In the genomic region with DNA sequence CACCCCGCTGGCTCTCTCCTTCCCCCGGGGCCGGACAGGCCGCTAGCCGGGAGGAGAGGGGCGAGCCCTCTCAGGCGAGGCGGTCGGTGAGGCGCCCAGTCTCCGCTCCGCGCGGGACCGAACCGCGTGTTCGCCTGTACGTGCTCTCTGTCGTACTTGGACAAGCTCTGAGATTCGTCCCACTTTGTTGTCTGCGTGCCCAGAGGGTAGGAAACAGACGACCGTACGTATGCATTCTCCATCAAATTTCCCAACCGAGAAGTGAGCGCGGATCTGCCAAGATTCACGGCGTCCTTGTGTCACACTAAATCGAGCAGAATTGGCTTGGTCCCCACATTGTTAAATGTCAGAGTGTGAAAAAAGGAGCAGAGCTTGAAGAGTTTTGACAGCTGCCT, we compare ENCODE assay signal across 7 mouse cellular contexts. TPM values are rescaled to one million over a fixed set of nuclear protein-coding genes. Genes with fewer than 3 reads are reported as not detected.
DNase-seq lines count a peak whose midpoint lies in the region; ATAC-seq and TF ChIP-seq lines count a peak whose summit lies in the region.

No protein-coding gene starts in this region.

- TF ChIP-seq CTCF in thymus, adult 2 months (IDR thresholded peaks at IDR 0.05; ENCODE audit: borderline replicate concordance, control insufficient read depth, extremely low read depth, insufficient read depth, low read length, poor library complexity) = no peak
- TF ChIP-seq CTCF in bone marrow macrophage, adult 2 months (IDR thresholded peaks at IDR 0.05; ENCODE audit: low read depth, low read length) = no peak

- TF ChIP-seq POLR2A in thymus, adult 2 months (IDR thresholded peaks at IDR 0.05; ENCODE audit: control insufficient read depth, extremely low read depth, insufficient read depth, low read length, poor library complexity) = no peak
- no peak for TF ChIP-seq POLR2A in bone marrow macrophage, adult 2 months (IDR thresholded peaks at IDR 0.05; ENCODE audit: borderline replicate concordance, low read depth, low read length)

- ATAC-seq in forebrain, embryonic 14.5 days = peak; percentile 79
- peak; percentile 79 for ATAC-seq in intestine, embryonic 14.5 days (replicated peaks; ENCODE audit: low FRiP score, low TSS enrichment, low read depth)
- peak; percentile 75 for ATAC-seq in liver, embryonic 16.5 days (ENCODE audit: low read depth)
- ATAC-seq in neutrophil, adult 5-6 weeks (ENCODE audit: extremely low read depth, insufficient number of reproducible peaks, low FRiP score, poor library complexity, severe bottlenecking) = 0 out of 2 replicates have a peak, but pooled peaks have one; percentile 2

- DNase-seq in thymus, adult 2 months = no peak
- no peak for DNase-seq in thymus, postnatal 25 days
- peak; percentile 45 for DNase-seq in forebrain, embryonic 14.5 days (ENCODE audit: low spot score)
- peak; percentile 83 for DNase-seq in intestine, embryonic 14.5 days (ENCODE audit: low spot score)

- H3K27ac ChIP-seq in thymus, adult 2 months (ENCODE audit: control insufficient read depth, insufficient read depth, low read length) = peak overlapping the region; percentile 10; the same call in 1 of the 2 replicates
- H3K27ac ChIP-seq in bone marrow macrophage, adult 2 months (ENCODE audit: insufficient read depth, low read depth, low read length) = peak overlapping the region; percentile 23
- H3K27ac ChIP-seq in forebrain, embryonic 14.5 days (ENCODE audit: low read depth, low read length) = peak overlapping the region; percentile 93
- peak overlapping the region; percentile 92 for H3K27ac ChIP-seq in intestine, embryonic 14.5 days (ENCODE audit: low read depth)
- H3K27ac ChIP-seq in liver, embryonic 16.5 days (ENCODE audit: low read length) = peak overlapping the region; percentile 95

- peaks cover 5% of the 10 kb centered on the region for H3K4me1 ChIP-seq in thymus, adult 2 months (replicated peaks; ENCODE audit: control insufficient read depth, insufficient read depth, low read length)
- H3K4me1 ChIP-seq in bone marrow macrophage, adult 2 months (ENCODE audit: control insufficient read depth, insufficient read depth, low read length) = peaks cover 11% of the 10 kb centered on the region
- H3K4me1 ChIP-seq in forebrain, embryonic 14.5 days (ENCODE audit: control insufficient read depth, insufficient read depth, low read length) = peaks cover 11% of the 10 kb centered on the region
- peaks cover 14% of the 10 kb centered on the region; the same call in 1 of the 2 replicates for H3K4me1 ChIP-seq in intestine, embryonic 14.5 days (replicated peaks; ENCODE audit: control insufficient read depth, insufficient read depth, low read length)
- peaks cover 10% of the 10 kb centered on the region for H3K4me1 ChIP-seq in liver, embryonic 16.5 days (ENCODE audit: control insufficient read depth, low read depth, low read length)

- H3K9ac ChIP-seq in forebrain, embryonic 14.5 days (ENCODE audit: low read length) = peak overlapping the region; percentile 91
- H3K9ac ChIP-seq in intestine, embryonic 14.5 days (ENCODE audit: low read length) = peak overlapping the region; percentile 91
- H3K9ac ChIP-seq in liver, embryonic 16.5 days (ENCODE audit: low read depth, low read length) = peak overlapping the region; percentile 93

- H3K4me3 ChIP-seq in thymus, adult 2 months (ENCODE audit: control insufficient read depth, insufficient read depth, low read length) = peak overlapping the region; percentile 89
- peak overlapping the region; percentile 78 for H3K4me3 ChIP-seq in bone marrow macrophage, adult 2 months (ENCODE audit: insufficient read depth, low read length)
- H3K4me3 ChIP-seq in forebrain, embryonic 14.5 days (ENCODE audit: low read depth, low read length) = peak overlapping the region; percentile 92
- H3K4me3 ChIP-seq in intestine, embryonic 14.5 days (ENCODE audit: low read depth, low read length) = peak overlapping the region; percentile 57
- peak overlapping the region; percentile 98 for H3K4me3 ChIP-seq in liver, embryonic 16.5 days (ENCODE audit: low read depth, low read length)

- WGBS in thymus, adult 2 months = under 1% methylated on average over 25 of the region's 31 CpGs
- WGBS in forebrain, embryonic 14.5 days = under 1% methylated on average over 29 of the region's 31 CpGs
- under 1% methylated on average over 30 of the region's 31 CpGs for WGBS in intestine, embryonic 14.5 days
- WGBS in liver, embryonic 16.5 days (ENCODE audit: insufficient replicate concordance) = under 1% methylated on average over 29 of the region's 31 CpGs

- H3K36me3 ChIP-seq in thymus, adult 2 months (ENCODE audit: control insufficient read depth, insufficient read depth, low read length) = no peaks in the 10 kb centered on the region
- peaks cover 4% of the 10 kb centered on the region for H3K36me3 ChIP-seq in forebrain, embryonic 14.5 days (ENCODE audit: control insufficient read depth, insufficient read depth, low read length)
- peaks cover 11% of the 10 kb centered on the region for H3K36me3 ChIP-seq in intestine, embryonic 14.5 days (ENCODE audit: control insufficient read depth, insufficient read depth, low read length)
- no peaks in the 10 kb centered on the region; the same call in none of the 2 replicates for H3K36me3 ChIP-seq in liver, embryonic 16.5 days (ENCODE audit: control insufficient read depth, insufficient read depth)

- no peaks in the 10 kb centered on the region for H3K27me3 ChIP-seq in thymus, adult 2 months (ENCODE audit: control insufficient read depth, insufficient read depth, low read length)
- H3K27me3 ChIP-seq in forebrain, embryonic 14.5 days (replicated peaks; ENCODE audit: control insufficient read depth, insufficient read depth, low read length) = no peaks in the 10 kb centered on the region
- H3K27me3 ChIP-seq in intestine, embryonic 14.5 days (replicated peaks; ENCODE audit: control insufficient read depth, insufficient read depth, low read length) = no peaks in the 10 kb centered on the region
- no peaks in the 10 kb centered on the region for H3K27me3 ChIP-seq in liver, embryonic 16.5 days (ENCODE audit: control insufficient read depth, insufficient read depth, low read depth, low read length)

- H3K4me2 ChIP-seq in forebrain, embryonic 14.5 days (ENCODE audit: low read length) = peak overlapping the region; percentile 91
- H3K4me2 ChIP-seq in intestine, embryonic 14.5 days (ENCODE audit: low read length) = peak overlapping the region; percentile 86
- peak overlapping the region; percentile 68 for H3K4me2 ChIP-seq in liver, embryonic 16.5 days (ENCODE audit: low read depth, low read length)

- H3K9me3 ChIP-seq in forebrain, embryonic 14.5 days (replicated peaks; ENCODE audit: control insufficient read depth, low read length) = no peaks in the 10 kb centered on the region
- H3K9me3 ChIP-seq in intestine, embryonic 14.5 days (ENCODE audit: control insufficient read depth, low read length) = no peaks in the 10 kb centered on the region
- no peaks in the 10 kb centered on the region for H3K9me3 ChIP-seq in liver, embryonic 16.5 days (replicated peaks; ENCODE audit: control insufficient read depth, low read length)

RNA-seq across cellular contexts. Expression of a gene that starts 0.6 kb away (rescaled TPM):
- 46.2 and 64.8 TPM in 2 replicates for polyA plus RNA-seq in thymus, adult 2 months (2012; rRNA removed)
- polyA plus RNA-seq in bone marrow macrophage, adult 2 months (2012; ENCODE audit: insufficient read depth, insufficient read length, missing spikeins) = 73.3 and 95.8 TPM in 2 replicates
- 134 and 141 TPM in 2 replicates for polyA plus RNA-seq in forebrain, embryonic 14.5 days (2014; fragmentation: Nextera tagmentation; extraction: Ambion mirVana)
- polyA plus RNA-seq in intestine, embryonic 14.5 days (2014; fragmentation: Nextera tagmentation; extraction: Ambion mirVana) = 124 and 126 TPM in 2 replicates
- polyA plus RNA-seq in liver, embryonic 16.5 days (2015; fragmentation: Nextera tagmentation; extraction: Ambion mirVana) = 44.9 and 45.4 TPM in 2 replicates
- total RNA-seq in neutrophil, adult 5-6 weeks (2017) = 78.9 and 91.6 TPM in 2 replicates

RNA-seq across cellular contexts. Expression of a gene that starts 0.6 kb away (rescaled TPM):
- polyA plus RNA-seq in thymus, adult 2 months (2012; rRNA removed) = 1.1 and 1.2 TPM in 2 replicates
- 1.0 and 1.7 TPM in 2 replicates for polyA plus RNA-seq in bone marrow macrophage, adult 2 months (2012; ENCODE audit: insufficient read depth, insufficient read length, missing spikeins)
- polyA plus RNA-seq in forebrain, embryonic 14.5 days (2014; fragmentation: Nextera tagmentation; extraction: Ambion mirVana) = 15.5 and 20.5 TPM in 2 replicates
- 15.3 and 17.3 TPM in 2 replicates for polyA plus RNA-seq in intestine, embryonic 14.5 days (2014; fragmentation: Nextera tagmentation; extraction: Ambion mirVana)
- polyA plus RNA-seq in liver, embryonic 16.5 days (2015; fragmentation: Nextera tagmentation; extraction: Ambion mirVana) = 1.3 and 1.8 TPM in 2 replicates
- 5.4 and 7.2 TPM in 2 replicates for total RNA-seq in neutrophil, adult 5-6 weeks (2017)

Comparison
In these comparisons a context has a peak if more than half of its experiments do, and no peak if none do; other contexts are left out.
1. DNase-seq: peak in forebrain, embryonic 14.5 days (single experiment) and intestine, embryonic 14.5 days (single experiment); none in thymus, adult 2 months (single experiment) and thymus, postnatal 25 days (single experiment).
2. H3K27ac ChIP-seq: peak in every context shown above with its lines; median percentile 95 in liver, embryonic 16.5 days; 93 in forebrain, embryonic 14.5 days; 92 in intestine, embryonic 14.5 days; 23 in bone marrow macrophage, adult 2 months; 10 in thymus, adult 2 months.
3. ATAC-seq: peak in every context shown above with its lines; median percentile 79 in forebrain, embryonic 14.5 days; 79 in intestine, embryonic 14.5 days; 75 in liver, embryonic 16.5 days; 2 in neutrophil, adult 5-6 weeks.
4. Peak in every context shown above with its lines, with median percentiles within 50 percentile points of each other: H3K4me3 ChIP-seq, H3K4me2 ChIP-seq and H3K9ac ChIP-seq.